Mouse (Mus musculus) bone marrow macrophage, adult 2 months (primary cell): ENCODE measurements around the gene Clp1.

ENCODE experiments used
- CTCF ChIP-seq: IDR thresholded peaks from 2 replicates; pipeline ENCODE4 v1.5.1; 2012; ENCODE audit warnings: low read depth, mild to moderate bottlenecking, low read length, moderate library complexity
- POLR2A ChIP-seq: IDR thresholded peaks from 2 replicates; pipeline ENCODE4 v1.6.1; 2012; ENCODE audit warnings: mild to moderate bottlenecking, low read depth, low read length, borderline replicate concordance

DNA sequence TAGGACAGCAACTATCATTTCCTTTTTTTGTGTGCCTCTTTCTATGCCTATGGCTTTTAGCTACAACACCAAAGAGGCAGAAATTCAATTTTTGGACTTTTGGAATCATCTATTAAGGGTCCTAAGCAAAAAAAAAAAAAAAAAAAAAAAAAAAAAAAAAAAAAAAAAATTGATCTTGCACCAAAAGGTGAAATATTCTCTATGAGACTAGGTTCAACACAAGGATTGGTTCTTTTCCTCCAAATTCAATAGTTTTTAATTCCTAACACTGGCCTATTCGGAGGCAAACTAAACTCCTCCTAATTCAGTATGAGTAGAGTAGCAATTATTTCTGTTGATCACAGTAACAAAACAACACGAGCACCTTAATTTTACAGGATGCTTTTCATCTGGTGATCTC, 15.3 kb downstream of the Clp1 start:
- no peak for TF ChIP-seq CTCF
- no peak for TF ChIP-seq POLR2A
